Mouse (Mus musculus) CH12.LX (cell line): ENCODE data around the gene Ace. TPM values are rescaled to one million over a fixed set of nuclear protein-coding genes. Genes with fewer than 3 reads are reported as not detected.

ENCODE experiments used
- DNase-seq: peaks from one replicate; pipeline ENCODE4 v3.0.0-alpha.2; 2013; ENCODE audit errors: extremely low read depth
- H3K27ac ChIP-seq: 2 replicates; pipeline ENCODE4 v1.5.1; 2012; ENCODE audit warnings: low read depth, mild to moderate bottlenecking, control low read depth, moderate library complexity; ENCODE audit not compliant: insufficient read depth
- H3K27me3 ChIP-seq: replicated peaks from 2 replicates; pipeline ENCODE3; 2012; ENCODE audit warnings: inconsistent platforms
- H3K36me3 ChIP-seq, 2 experiments: replicated peaks in 1 of 2; 2 replicates each; pipeline versions ENCODE3 to v1.6.1; 2012; ENCODE audit warnings: inconsistent platforms in 1 of 2, low read length in 1 of 2, mild to moderate bottlenecking in 1 of 2, mixed read lengths in 1 of 2, moderate library complexity in 1 of 2; ENCODE audit not compliant: control insufficient read depth in 1 of 2, insufficient read depth in 1 of 2
- H3K4me1 ChIP-seq, 2 experiments: 2 replicates each; pipeline ENCODE4 v1.6.1; 2012; ENCODE audit warnings: inconsistent platforms in 1 of 2, moderate library complexity in 1 of 2; ENCODE audit not compliant: insufficient read depth in 2 of 2, control insufficient read depth in 1 of 2
- H3K4me2 ChIP-seq: 2 replicates; pipeline ENCODE4 v1.6.1; 2012; ENCODE audit warnings: low read depth, mild to moderate bottlenecking, control low read depth; ENCODE audit not compliant: poor library complexity, insufficient read depth, severe bottlenecking
- H3K4me3 ChIP-seq, 3 experiments: fragments of 150-350 bp in 1 of 3; sonication (generic) in 1 of 3; replicated peaks in 1 of 3; 2 replicates each; pipeline versions ENCODE3 to v1.5.1; 2011 to 2012; ENCODE audit warnings: low read depth in 2 of 3, low read length in 2 of 3, mild to moderate bottlenecking in 2 of 3, moderate library complexity in 2 of 3, control low read depth in 1 of 3, improper control_type of control experiment in 1 of 3, inconsistent platforms in 1 of 3, mixed read lengths in 1 of 3; ENCODE audit not compliant: poor library complexity in 1 of 3
- H3K79me2 ChIP-seq: replicated peaks from 2 replicates; pipeline ENCODE4 v1.6.1; 2012; ENCODE audit warnings: mild to moderate bottlenecking, moderate library complexity; ENCODE audit not compliant: control insufficient read depth, poor library complexity, insufficient read depth, severe bottlenecking; ENCODE audit errors: extremely low read depth
- H3K9ac ChIP-seq: 2 replicates; pipeline ENCODE4 v1.6.1; 2012; ENCODE audit warnings: low read depth, mild to moderate bottlenecking, control low read depth, moderate library complexity; ENCODE audit not compliant: insufficient read depth
- H3K9me3 ChIP-seq: replicated peaks from 2 replicates; pipeline ENCODE3; 2012; ENCODE audit warnings: low read length, inconsistent platforms, mixed read lengths
- BHLHE40 ChIP-seq: IDR thresholded peaks from 2 replicates; pipeline ENCODE4 v1.6.1; 2011; ENCODE audit warnings: mild to moderate bottlenecking, low read depth, low read length, improper control_type of control experiment
- CHD1 ChIP-seq: IDR thresholded peaks from 2 replicates; pipeline ENCODE4 v1.6.1; 2012; ENCODE audit warnings: low read depth, low read length, improper control_type of control experiment, inconsistent platforms
- CHD2 ChIP-seq: IDR thresholded peaks from 2 replicates; pipeline ENCODE4 v1.6.1; 2011; ENCODE audit warnings: low read length, improper control_type of control experiment
- CTCF ChIP-seq, 2 experiments: IDR thresholded peaks in 1 of 2; conservative IDR thresholded peaks in 1 of 2; 2 replicates each; pipeline ENCODE4 v1.5.1; 2011 to 2012; ENCODE audit warnings: low read depth in 2 of 2, low read length in 2 of 2, improper control_type of control experiment in 1 of 2, inconsistent platforms in 1 of 2, mild to moderate bottlenecking in 1 of 2, moderate library complexity in 1 of 2
- E2F4 ChIP-seq: IDR thresholded peaks from 2 replicates; pipeline ENCODE4 v1.6.1; 2011; ENCODE audit warnings: low read depth, low read length, improper control_type of control experiment; ENCODE audit not compliant: insufficient replicate concordance
- ELF1 ChIP-seq: IDR thresholded peaks from 2 replicates; pipeline ENCODE4 v1.6.1; 2014; ENCODE audit warnings: low read depth, mild to moderate bottlenecking, inconsistent platforms, low read length, improper control_type of control experiment
- EP300 ChIP-seq: IDR thresholded peaks from 2 replicates; pipeline ENCODE4 v1.6.1; 2011; ENCODE audit warnings: low read length, improper control_type of control experiment
- ETS1 ChIP-seq: conservative IDR thresholded peaks from 2 replicates; pipeline ENCODE4 v1.6.1; 2012; ENCODE audit warnings: low read depth, mild to moderate bottlenecking, inconsistent platforms, low read length, improper control_type of control experiment, moderate library complexity
- GABPA ChIP-seq: IDR thresholded peaks from 2 replicates; pipeline ENCODE4 v1.6.1; 2012; ENCODE audit warnings: low read depth, low read length, improper control_type of control experiment, inconsistent platforms; ENCODE audit not compliant: insufficient replicate concordance
- JUND ChIP-seq: conservative IDR thresholded peaks from 2 replicates; pipeline ENCODE4 v1.6.1; 2011; ENCODE audit warnings: low read depth, low read length, improper control_type of control experiment
- KAT2A ChIP-seq: IDR thresholded peaks from 2 replicates; pipeline ENCODE4 v1.6.1; 2012; ENCODE audit warnings: low read length, improper control_type of control experiment, inconsistent platforms; ENCODE audit not compliant: insufficient replicate concordance
- MAX ChIP-seq: IDR thresholded peaks from 2 replicates; pipeline ENCODE4 v1.6.1; 2011; ENCODE audit warnings: low read length, improper control_type of control experiment
- MAZ ChIP-seq: IDR thresholded peaks from 2 replicates; pipeline ENCODE4 v1.6.1; 2012; ENCODE audit warnings: low read depth, mild to moderate bottlenecking, inconsistent platforms, low read length, improper control_type of control experiment, moderate library complexity
- MXI1 ChIP-seq: IDR thresholded peaks from 2 replicates; pipeline ENCODE4 v1.6.1; 2011; ENCODE audit warnings: mild to moderate bottlenecking, low read depth, low read length, improper control_type of control experiment
- RAD21 ChIP-seq: IDR thresholded peaks from 2 replicates; pipeline ENCODE4 v1.6.1; 2011; ENCODE audit warnings: low read depth, mild to moderate bottlenecking, low read length, improper control_type of control experiment, moderate library complexity
- RCOR1 ChIP-seq: conservative IDR thresholded peaks from 2 replicates; pipeline ENCODE4 v1.6.1; 2012; ENCODE audit warnings: low read depth, mild to moderate bottlenecking, inconsistent platforms, low read length, improper control_type of control experiment
- SMC3 ChIP-seq: IDR thresholded peaks from 2 replicates; pipeline ENCODE4 v1.6.1; 2011; ENCODE audit warnings: low read depth, low read length, improper control_type of control experiment
- TBP ChIP-seq: conservative IDR thresholded peaks from 2 replicates; pipeline ENCODE4 v1.6.1; 2011; ENCODE audit warnings: low read depth, low read length, improper control_type of control experiment
- TCF12 ChIP-seq: IDR thresholded peaks from 2 replicates; pipeline ENCODE4 v1.6.1; 2014; ENCODE audit warnings: low read depth, mild to moderate bottlenecking, inconsistent platforms, low read length, improper control_type of control experiment
- UBTF ChIP-seq: IDR thresholded peaks from 2 replicates; pipeline ENCODE4 v1.6.1; 2012; ENCODE audit warnings: low read depth, mild to moderate bottlenecking, inconsistent platforms, low read length, improper control_type of control experiment, moderate library complexity
- USF1 ChIP-seq: IDR thresholded peaks from 2 replicates; pipeline ENCODE4 v1.6.1; 2014; ENCODE audit warnings: low read depth, mild to moderate bottlenecking, inconsistent platforms, low read length, improper control_type of control experiment
- ZMIZ1 ChIP-seq: IDR thresholded peaks from 2 replicates; pipeline ENCODE4 v1.6.1; 2012; ENCODE audit warnings: low read depth, mild to moderate bottlenecking, inconsistent platforms, low read length, improper control_type of control experiment
- ZNF384 ChIP-seq: IDR thresholded peaks from 2 replicates; pipeline ENCODE4 v1.6.1; 2012; ENCODE audit warnings: low read depth, low read length, improper control_type of control experiment, inconsistent platforms
- dilution Hi-C: fragments of 300-500 bp; cut with MboI; formaldehyde crosslinking; loops from 2 replicates; pipeline ENCODE4 v1.14.3; 2020; ENCODE audit warnings: low sequenced_read_pairs; ENCODE audit not compliant: extremely low pct_unique_long_range_greater_than_20kb, extremely low pct_ligation_motif_present
- in situ Hi-C: fragments of 300-500 bp; cut with MboI; formaldehyde crosslinking; loops from 3 replicates; pipeline ENCODE4 v1.14.3; 2019; ENCODE audit warnings: low sequenced_read_pairs, low pct_ligation_motif_present, low pct_unique_long_range_greater_than_20kb, mixed read lengths
- polyA plus RNA-seq: library from polyadenylated mRNA; unstranded; fragments of >175 nt; gene quantifications from 2 replicates; pipeline ENCODE4 v1.2.1, GENCODE M21; 2012; ENCODE audit warnings: low read depth; ENCODE audit not compliant: insufficient read length
- total RNA-seq, 2 experiments: library from RNA; depleted of rRNA; stranded (reverse); fragments of 300-350 nt in 1 of 2; fragments of >200 nt in 1 of 2; gene quantifications; 2 replicates each; pipeline ENCODE4 v1.2.3; 2012 to 2014

Gene Ace
- total RNA-seq (2012; rRNA removed) (0.04 and 0.08 TPM in 2 replicates), total RNA-seq (2014; rRNA removed) (not detected in 2 replicates), polyA plus RNA-seq (not detected in 2 replicates)

- Histone ChIP-seq H3K4me3 (no peak within 1 kb of the TSS), H3K79me2 (no peaks in the 10 kb centered on the region), H3K9me3 (peaks cover 2% of the 10 kb centered on the region), H3K27ac (no peak within 1 kb of the TSS), H3K9ac (no peak within 1 kb of the TSS), H3K36me3 (no peaks in the 10 kb centered on the region), H3K4me1 (peaks cover 2 to 5% of the 10 kb centered on the region in 2 experiments; a peak in 2 of 4 replicates), H3K27me3 (peaks cover 62% of the 10 kb centered on the region), H3K4me2 (peak within 1 kb of the TSS; percentile 4; the same call in 1 of the 2 replicates)
- no peak for DNase-seq
- TF ChIP-seq BHLHE40 (0 out of 2 replicates have a peak, but pooled peaks have one; percentile 12), KAT2A (no peak)
- in situ Hi-C loops = no loop called here
- dilution Hi-C loops = no loop called here
These were observed at the start of gene Ace for GRCm38 (mm10) chr11:105967741-105968574. TSS of gene Ace (plus strand) at chr11:105967945.

GRCm38 (mm10) chr11:105920098-105920785, 47.5 kb upstream of the Ace start:
- Histone ChIP-seq H3K4me3 (no peak overlapping the region), H3K4me1 (no peaks in the 10 kb centered on the region), H3K9me3 (no peaks in the 10 kb centered on the region), H3K4me2 (no peak overlapping the region), H3K27ac (no peak overlapping the region), H3K79me2 (no peaks in the 10 kb centered on the region), H3K9ac (no peak overlapping the region), H3K27me3 (no peaks in the 10 kb centered on the region), H3K36me3 (peaks cover 0 to 46% of the 10 kb centered on the region in 2 experiments)
- in situ Hi-C loops (no loop called here), dilution Hi-C loops (no loop called here)
- TF ChIP-seq ZNF384 (no peak), MAX (no peak), SMC3 (no peak), ELF1 (no peak), ZMIZ1 (no peak)
- no peak for DNase-seq

DNA sequence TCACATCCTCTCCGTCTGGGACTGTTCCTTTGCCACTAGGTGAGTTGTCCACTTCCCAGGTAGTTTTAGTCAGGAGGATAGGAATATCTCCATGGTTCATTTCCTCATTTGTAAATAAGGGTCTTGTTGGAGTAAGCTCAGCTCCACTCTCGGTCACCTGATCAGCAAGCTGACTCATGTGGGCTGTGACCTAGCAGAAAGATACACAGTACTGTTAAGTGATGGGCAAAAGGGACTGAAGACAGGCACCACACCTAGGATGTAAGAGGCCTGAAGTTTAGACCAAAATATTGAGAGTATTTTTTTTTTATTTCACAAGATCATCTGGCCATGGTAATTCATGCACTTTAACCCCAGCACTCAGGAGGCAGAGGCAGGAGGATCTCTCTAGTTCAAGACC, 46.9 kb upstream of the Ace start:
- no peaks in the 10 kb centered on the region for H3K4me1 ChIP-seq
- H3K4me2 ChIP-seq = no peak overlapping the region
- peaks cover 0 to 46% of the 10 kb centered on the region in 2 experiments for H3K36me3 ChIP-seq
- TF ChIP-seq ETS1 = no peak
- no peak for TF ChIP-seq RAD21
- no peak for TF ChIP-seq SMC3
- no peak for TF ChIP-seq USF1
- TF ChIP-seq CHD1 = no peak
- no peak for TF ChIP-seq MXI1
- TF ChIP-seq MAZ = no peak
- TF ChIP-seq CTCF (conservative IDR thresholded peaks at IDR 0.05 in 1 of 2, IDR thresholded peaks at IDR 0.05 in 1 of 2; ENCODE audit: low read depth in 2 of 2, low read length in 2 of 2) = no peak
- no peak for TF ChIP-seq RCOR1
- TF ChIP-seq E2F4 = no peak
- TF ChIP-seq TCF12 = no peak
- TF ChIP-seq JUND = no peak
- no peak for TF ChIP-seq TBP
- no peak for TF ChIP-seq EP300
- no peak for TF ChIP-seq CHD2
- no peak for TF ChIP-seq GABPA
- no peak for TF ChIP-seq BHLHE40
- TF ChIP-seq UBTF = no peak

More for the DNA sequence above, 46.9 kb upstream of the Ace start:
- Histone ChIP-seq H3K79me2 (no peaks in the 10 kb centered on the region), H3K4me3 (no peak overlapping the region), H3K27ac (no peak overlapping the region), H3K9ac (no peak overlapping the region), H3K9me3 (no peaks in the 10 kb centered on the region), H3K27me3 (no peaks in the 10 kb centered on the region)
- dilution Hi-C loops (no loop called here), in situ Hi-C loops (no loop called here)
- no peak for DNase-seq
